Mouse (Mus musculus): Measurements from ENCODE around the gene Hdlbp. TPM values are rescaled to one million over a fixed set of nuclear protein-coding genes. Genes with fewer than 3 reads are reported as not detected.
A peak's percentile ranks its signal among the peaks of the same experiment; 100 is the strongest.
"Not testable (repeated sequence)": the region's sequence is repeated elsewhere in the genome, so short reads cannot be mapped to it uniquely, and the experiment has no call there.

The Hdlbp gene
- polyA plus RNA-seq, 1 experiment from 2014 or later, result 117 TPM

DNA sequence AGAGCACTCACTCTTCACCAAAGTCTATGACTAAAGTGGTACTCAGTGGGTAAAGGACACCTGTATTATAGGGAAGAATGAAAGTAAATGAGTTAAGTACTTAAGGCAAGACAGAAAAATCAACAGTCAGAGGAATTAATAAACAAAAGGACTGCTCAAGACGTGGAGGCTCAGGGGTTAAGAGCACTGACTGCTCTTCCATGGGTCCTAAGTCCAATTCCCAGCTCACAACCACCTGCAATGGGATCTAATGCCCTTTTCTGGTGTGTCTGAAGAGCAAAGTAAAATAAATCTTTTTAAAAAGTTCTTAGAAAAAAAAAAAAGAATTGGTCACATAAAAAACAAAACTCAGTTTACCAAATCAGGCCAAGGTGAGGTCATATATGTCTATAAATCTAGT lies 20.3 kb downstream of the Hdlbp start:
- Histone ChIP-seq H3K4me2 (replicated peaks; ENCODE audit: low read depth, low read length) (no peak overlapping the region), H3K4me1 (replicated peaks; ENCODE audit: control insufficient read depth, insufficient read depth, low read length) (no peaks in the 10 kb centered on the region), H3K36me3 (ENCODE audit: control insufficient read depth, insufficient read depth, low read length) (no peaks in the 10 kb centered on the region), H3K9me3 (ENCODE audit: control insufficient read depth, low read length) (no peaks in the 10 kb centered on the region), H3K27me3 (ENCODE audit: control insufficient read depth, insufficient read depth, low read length) (no peaks in the 10 kb centered on the region), H3K4me3 (ENCODE audit: low read depth, low read length) (no peak overlapping the region), H3K9ac (ENCODE audit: low read depth, low read length) (no peak overlapping the region), H3K27ac (ENCODE audit: low read depth, low read length) (no peak overlapping the region)
- no peak for DNase-seq (ENCODE audit: low spot score)
- ATAC-seq (ENCODE audit: low FRiP score), result no peak
- 69% methylated on average over 1 of the region's 1 CpGs for WGBS

DNA sequence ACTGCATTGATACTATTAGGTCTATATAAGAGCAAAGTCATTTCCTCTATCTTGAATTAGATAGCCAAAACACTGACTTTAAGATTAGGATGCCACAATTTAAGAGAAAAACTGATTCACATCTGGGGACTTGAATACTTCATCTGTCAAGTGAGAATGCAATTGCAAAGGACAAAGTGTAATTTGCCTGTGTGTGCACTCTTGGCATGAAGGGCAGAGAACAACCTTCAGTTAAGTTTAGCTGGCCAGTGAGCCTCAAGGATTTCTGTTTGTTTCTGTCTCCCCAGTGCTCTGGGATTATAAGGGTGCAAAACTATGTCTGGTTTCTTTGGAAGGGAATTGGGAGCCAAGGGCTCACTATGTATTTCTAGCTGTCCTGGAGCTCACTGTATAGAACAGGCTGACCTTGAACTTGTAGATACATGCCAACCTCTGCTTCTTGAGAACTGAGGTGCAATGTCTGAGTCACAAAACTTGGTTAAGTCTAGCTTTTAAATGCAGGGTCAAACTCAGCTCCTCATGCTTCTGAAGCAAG lies 24.8 kb downstream of the Hdlbp start:
- Histone ChIP-seq H3K4me1 (replicated peaks; ENCODE audit: control insufficient read depth, insufficient read depth, low read length) (no peaks in the 10 kb centered on the region), H3K27me3 (ENCODE audit: control insufficient read depth, insufficient read depth, low read length) (no peaks in the 10 kb centered on the region), H3K9me3 (ENCODE audit: control insufficient read depth, low read length) (no peaks in the 10 kb centered on the region), H3K36me3 (ENCODE audit: control insufficient read depth, insufficient read depth, low read length) (no peaks in the 10 kb centered on the region), H3K4me2 (replicated peaks; ENCODE audit: low read depth, low read length) (no peak overlapping the region), H3K9ac (ENCODE audit: low read depth, low read length) (no peak overlapping the region), H3K27ac (ENCODE audit: low read depth, low read length) (no peak overlapping the region), H3K4me3 (ENCODE audit: low read depth, low read length) (no peak overlapping the region)
- DNase-seq (ENCODE audit: low spot score) (no peak), ATAC-seq (ENCODE audit: low FRiP score) (no peak)

DNA sequence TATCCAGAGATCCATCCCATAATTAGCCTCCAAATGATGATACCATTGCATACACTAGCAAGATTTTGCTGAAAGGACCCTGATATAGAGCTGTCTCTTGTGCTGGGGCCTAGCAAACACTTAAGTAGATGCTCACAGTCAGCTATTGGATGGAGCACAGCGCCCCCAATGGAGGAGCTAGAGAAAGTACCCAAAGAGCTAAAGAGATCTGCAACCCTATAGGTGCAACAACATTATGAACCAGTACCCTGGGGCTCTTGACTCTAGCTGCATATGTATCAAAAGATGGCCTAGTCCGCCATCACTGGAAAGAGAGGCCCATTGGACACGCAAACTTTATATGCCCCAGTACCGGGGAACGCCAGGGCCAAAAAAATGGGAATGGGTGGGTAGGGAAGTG lies 28.5 kb downstream of the Hdlbp start:
- not testable (repeated sequence) for ATAC-seq (ENCODE audit: low FRiP score); H3K27ac ChIP-seq (ENCODE audit: low read depth, low read length); H3K4me2 ChIP-seq (replicated peaks; ENCODE audit: low read depth, low read length); H3K27me3 ChIP-seq (ENCODE audit: control insufficient read depth, insufficient read depth, low read length); H3K9me3 ChIP-seq (ENCODE audit: control insufficient read depth, low read length); DNase-seq (ENCODE audit: low spot score); H3K36me3 ChIP-seq (ENCODE audit: control insufficient read depth, insufficient read depth, low read length); H3K4me3 ChIP-seq (ENCODE audit: low read depth, low read length); H3K4me1 ChIP-seq (replicated peaks; ENCODE audit: control insufficient read depth, insufficient read depth, low read length); H3K9ac ChIP-seq (ENCODE audit: low read depth, low read length)
- 80% methylated on average over 5 of the region's 5 CpGs for WGBS

DNA sequence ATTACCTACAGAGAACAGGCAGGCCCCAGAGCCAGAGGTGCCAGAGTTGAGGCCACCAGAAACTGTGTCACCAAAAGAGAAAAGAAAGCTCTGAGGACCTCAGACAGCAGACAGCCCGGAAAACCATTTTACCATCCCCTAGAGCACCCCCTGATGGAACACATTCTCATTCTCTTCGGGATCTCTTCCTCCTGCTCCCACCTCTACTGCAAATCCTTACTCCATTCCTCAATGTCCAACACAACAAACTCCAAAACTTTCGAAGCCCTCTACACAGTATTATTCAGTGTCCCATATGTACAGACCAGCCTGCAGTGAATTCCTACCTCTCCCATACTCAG lies 32.8 kb downstream of the Hdlbp start:
- Histone ChIP-seq H3K4me1 (replicated peaks; ENCODE audit: control insufficient read depth, insufficient read depth, low read length) (no peaks in the 10 kb centered on the region; the same call in 1 of the 2 replicates), H3K4me3 (ENCODE audit: low read depth, low read length) (peak overlapping the region; percentile 88), H3K9me3 (ENCODE audit: control insufficient read depth, low read length) (no peaks in the 10 kb centered on the region), H3K36me3 (ENCODE audit: control insufficient read depth, insufficient read depth, low read length) (no peaks in the 10 kb centered on the region), H3K27me3 (ENCODE audit: control insufficient read depth, insufficient read depth, low read length) (no peaks in the 10 kb centered on the region), H3K27ac (ENCODE audit: low read depth, low read length) (no peak overlapping the region), H3K9ac (ENCODE audit: low read depth, low read length) (peak overlapping the region; percentile 76), H3K4me2 (replicated peaks; ENCODE audit: low read depth, low read length) (peak overlapping the region; percentile 91)
- WGBS, result 18% methylated on average over 3 of the region's 3 CpGs
- no peak for DNase-seq (ENCODE audit: low spot score)
- ATAC-seq (ENCODE audit: low FRiP score), result no peak; the same call in 1 of the 2 replicates

DNA sequence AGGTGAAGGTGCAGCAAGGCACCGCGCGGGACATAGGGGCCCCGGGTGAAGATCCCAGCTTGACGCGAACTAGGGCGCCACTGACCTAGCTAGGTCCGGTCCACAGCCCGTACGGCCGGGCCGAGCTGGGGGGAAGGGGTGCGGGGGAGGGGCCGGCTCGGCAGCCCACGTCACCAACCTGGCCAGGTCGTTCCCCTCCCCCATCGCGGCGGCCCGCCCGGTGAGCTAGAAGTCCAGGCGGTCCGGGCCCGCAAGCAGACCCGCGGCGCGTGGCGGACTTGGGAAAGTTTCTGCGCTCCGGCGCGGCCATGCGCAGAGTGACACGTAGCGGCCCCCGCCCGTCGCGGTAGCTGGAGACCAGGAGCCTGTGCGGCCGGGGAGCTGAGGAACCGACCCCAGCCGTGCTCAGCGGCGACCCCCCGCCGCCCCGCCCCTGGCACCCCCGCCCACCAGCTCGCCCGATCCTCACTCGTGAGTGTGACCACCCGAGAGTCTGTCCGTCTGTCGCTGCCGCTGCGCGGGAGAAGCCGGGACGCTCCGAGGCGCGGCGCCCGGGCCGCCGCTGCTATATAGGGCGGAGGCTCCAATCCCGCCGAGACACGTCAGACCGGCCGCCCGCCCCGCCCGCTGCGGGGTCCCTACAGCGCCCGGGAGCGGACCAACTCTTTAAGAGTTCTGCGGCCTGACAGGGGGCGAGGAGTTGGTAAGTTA lies 33.3 kb downstream of the Hdlbp start:
- no peaks in the 10 kb centered on the region for H3K36me3 ChIP-seq (ENCODE audit: control insufficient read depth, insufficient read depth, low read length)
- peak overlapping the region; percentile 76 for H3K9ac ChIP-seq (ENCODE audit: low read depth, low read length)
- peak; percentile 80 for DNase-seq (ENCODE audit: low spot score)
- peak overlapping the region; percentile 71 for H3K27ac ChIP-seq (ENCODE audit: low read depth, low read length)
- under 1% methylated on average over 57 of the region's 84 CpGs for WGBS
- H3K4me2 ChIP-seq (replicated peaks; ENCODE audit: low read depth, low read length), result peak overlapping the region; percentile 91
- peak overlapping the region; percentile 88 for H3K4me3 ChIP-seq (ENCODE audit: low read depth, low read length)
- H3K9me3 ChIP-seq (ENCODE audit: control insufficient read depth, low read length), result no peaks in the 10 kb centered on the region
- peak; percentile 92 for ATAC-seq (ENCODE audit: low FRiP score)
- no peaks in the 10 kb centered on the region; the same call in 1 of the 2 replicates for H3K4me1 ChIP-seq (replicated peaks; ENCODE audit: control insufficient read depth, insufficient read depth, low read length)
- H3K27me3 ChIP-seq (ENCODE audit: control insufficient read depth, insufficient read depth, low read length), result no peaks in the 10 kb centered on the region

DNA sequence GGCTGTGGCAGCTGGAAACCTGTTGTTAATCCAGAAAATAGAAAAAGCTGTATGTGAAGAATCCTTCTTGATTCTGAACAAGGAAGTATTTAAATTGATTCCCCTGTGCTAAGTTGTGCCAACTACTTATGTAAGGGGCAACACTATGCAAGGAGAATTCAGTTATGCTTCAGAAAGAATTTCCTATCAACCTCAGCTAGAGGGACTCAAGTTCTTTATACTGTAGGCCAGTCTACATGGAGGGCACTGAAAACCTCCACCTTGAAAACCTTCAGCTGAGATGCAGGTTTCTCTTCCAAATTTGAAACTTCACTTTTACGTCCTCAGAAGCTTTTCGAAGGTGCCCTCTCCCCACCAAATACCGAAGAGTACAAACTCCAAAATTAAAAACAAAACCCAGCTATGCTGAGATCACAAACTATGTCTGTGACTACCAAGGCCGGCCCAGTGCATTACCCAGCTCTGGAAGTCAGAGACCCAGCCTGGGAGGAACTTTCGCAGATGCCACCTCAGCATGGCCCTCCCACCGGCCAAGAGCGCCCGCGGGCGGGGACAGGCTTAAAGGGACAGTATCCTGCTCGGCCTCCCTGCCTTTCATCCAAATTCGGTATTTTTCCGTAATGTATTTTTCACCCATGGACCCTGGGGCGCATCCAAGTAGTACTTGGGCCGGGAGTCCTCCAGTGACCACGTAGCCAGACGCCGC lies 34.1 kb downstream of the Hdlbp start:
- 5% methylated on average over 18 of the region's 18 CpGs for WGBS
- peak overlapping the region; percentile 71; the same call in 1 of the 2 replicates for H3K27ac ChIP-seq (ENCODE audit: low read depth, low read length)

DNA sequence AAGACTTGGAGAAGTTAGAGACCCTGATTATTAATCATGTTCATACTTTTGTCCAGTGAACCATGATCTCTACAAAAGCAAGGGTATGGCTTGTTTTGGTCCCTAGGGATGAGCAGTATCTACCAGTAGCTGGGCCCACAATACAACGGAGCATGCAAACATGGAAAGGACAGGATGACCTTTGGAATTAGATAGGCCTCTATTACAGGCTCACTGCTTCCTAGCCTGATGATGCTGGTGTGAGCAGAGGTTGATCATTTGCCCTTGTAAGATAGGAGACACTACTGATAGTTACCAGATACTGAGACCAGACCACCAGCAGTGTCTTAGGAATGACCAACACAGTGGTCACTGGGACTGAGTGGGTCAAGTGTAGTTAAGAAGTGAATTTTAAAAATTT lies 39.3 kb downstream of the Hdlbp start:
- Histone ChIP-seq H3K9me3 (ENCODE audit: control insufficient read depth, low read length) (no peaks in the 10 kb centered on the region), H3K4me2 (replicated peaks; ENCODE audit: low read depth, low read length) (no peak overlapping the region), H3K27me3 (ENCODE audit: control insufficient read depth, insufficient read depth, low read length) (no peaks in the 10 kb centered on the region), H3K4me3 (ENCODE audit: low read depth, low read length) (no peak overlapping the region), H3K9ac (ENCODE audit: low read depth, low read length) (no peak overlapping the region), H3K36me3 (ENCODE audit: control insufficient read depth, insufficient read depth, low read length) (no peaks in the 10 kb centered on the region), H3K27ac (ENCODE audit: low read depth, low read length) (no peak overlapping the region), H3K4me1 (replicated peaks; ENCODE audit: control insufficient read depth, insufficient read depth, low read length) (no peaks in the 10 kb centered on the region; the same call in 1 of the 2 replicates)
- ATAC-seq (ENCODE audit: low FRiP score) (no peak), DNase-seq (ENCODE audit: low spot score) (no peak)
- 85% methylated on average over 1 of the region's 1 CpGs for WGBS

More for the DNA sequence above, 34.1 kb downstream of the Hdlbp start:
- H3K36me3 ChIP-seq (ENCODE audit: control insufficient read depth, insufficient read depth, low read length), result no peaks in the 10 kb centered on the region
- ATAC-seq (ENCODE audit: low FRiP score) (peak; percentile 65), DNase-seq (ENCODE audit: low spot score) (peak; percentile 71)
- no peaks in the 10 kb centered on the region for H3K9me3 ChIP-seq (ENCODE audit: control insufficient read depth, low read length)
- no peaks in the 10 kb centered on the region for H3K27me3 ChIP-seq (ENCODE audit: control insufficient read depth, insufficient read depth, low read length)
- H3K4me3 ChIP-seq (ENCODE audit: low read depth, low read length), result peak overlapping the region; percentile 88
- peak overlapping the region; percentile 91 for H3K4me2 ChIP-seq (replicated peaks; ENCODE audit: low read depth, low read length)
- H3K4me1 ChIP-seq (replicated peaks; ENCODE audit: control insufficient read depth, insufficient read depth, low read length), result no peaks in the 10 kb centered on the region; the same call in 1 of the 2 replicates
- peak overlapping the region; percentile 76 for H3K9ac ChIP-seq (ENCODE audit: low read depth, low read length)

DNA sequence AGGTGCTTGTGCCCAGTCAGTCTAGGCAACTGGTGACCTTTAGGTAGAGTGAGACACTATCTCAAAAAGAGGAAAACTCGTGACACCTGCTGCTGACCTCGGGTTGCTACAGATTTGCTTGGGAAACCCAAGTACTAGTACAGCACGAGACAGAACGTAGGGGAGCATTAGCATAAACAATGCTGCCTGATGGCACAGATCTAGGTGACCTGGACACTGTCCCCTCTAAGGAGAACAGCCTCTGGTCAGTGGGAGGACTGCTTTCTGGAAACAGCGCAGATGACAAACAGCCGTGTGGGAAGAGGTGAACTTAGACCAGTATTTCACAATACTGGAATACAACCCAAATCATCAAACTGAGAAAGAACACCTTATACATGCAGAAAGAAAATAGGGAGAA lies 46.5 kb downstream of the Hdlbp start:
- DNase-seq (ENCODE audit: low spot score) (no peak), ATAC-seq (ENCODE audit: low FRiP score) (no peak)
- Histone ChIP-seq H3K9ac (ENCODE audit: low read depth, low read length) (no peak overlapping the region), H3K36me3 (ENCODE audit: control insufficient read depth, insufficient read depth, low read length) (peaks cover 3% of the 10 kb centered on the region; the same call in 1 of the 2 replicates), H3K4me2 (replicated peaks; ENCODE audit: low read depth, low read length) (no peak overlapping the region), H3K4me1 (replicated peaks; ENCODE audit: control insufficient read depth, insufficient read depth, low read length) (no peaks in the 10 kb centered on the region), H3K9me3 (ENCODE audit: control insufficient read depth, low read length) (no peaks in the 10 kb centered on the region), H3K27me3 (ENCODE audit: control insufficient read depth, insufficient read depth, low read length) (no peaks in the 10 kb centered on the region), H3K4me3 (ENCODE audit: low read depth, low read length) (no peak overlapping the region), H3K27ac (ENCODE audit: low read depth, low read length) (no peak overlapping the region)
- 88% methylated on average over 6 of the region's 6 CpGs for WGBS
